Comparison of ENCODE assay signal across 8 mouse cellular contexts in genomic region chr13:47301070-47301469, GRCm38 (mm10).
DNase-seq lines count a peak whose midpoint lies in the region; ATAC-seq and TF ChIP-seq lines count a peak whose summit lies in the region.

No protein-coding gene starts in this region.

- ATAC-seq in cerebellum, adult (ENCODE audit: insufficient number of reproducible peaks, low FRiP score, low TSS enrichment): peak; percentile 15; the same call in 1 of the 2 replicates
- ATAC-seq in liver, embryonic 12.5 days: no peak
- 0 out of 2 replicates have a peak, but pooled peaks have one; percentile 41 for ATAC-seq in forebrain, embryonic 15.5 days (replicated peaks)
- ATAC-seq in neural tube, embryonic 15.5 days (ENCODE audit: low FRiP score): no peak
- ATAC-seq in granulocyte monocyte progenitor cell, adult 5-6 weeks (replicated peaks; ENCODE audit: poor library complexity, severe bottlenecking): no peak; the same call in 1 of the 2 replicates

- no peak overlapping the region for H3K4me3 ChIP-seq in liver, adult 2 months (ENCODE audit: insufficient read depth, low read depth, low read length)
- no peak overlapping the region for H3K4me3 ChIP-seq in liver, embryonic 12.5 days
- no peak overlapping the region for H3K4me3 ChIP-seq in forebrain, embryonic 15.5 days
- H3K4me3 ChIP-seq in neural tube, embryonic 15.5 days (replicated peaks): no peak overlapping the region

- no peaks in the 10 kb centered on the region for H3K4me1 ChIP-seq in liver, adult 2 months (ENCODE audit: control insufficient read depth, insufficient read depth, low read length)
- no peaks in the 10 kb centered on the region for H3K4me1 ChIP-seq in liver, embryonic 12.5 days
- 0 out of 2 replicates have a peak, but pooled peaks cover 7% of the 10 kb centered on the region for H3K4me1 ChIP-seq in forebrain, embryonic 15.5 days
- H3K4me1 ChIP-seq in neural tube, embryonic 15.5 days: peaks cover 5% of the 10 kb centered on the region; the same call in 1 of the 2 replicates

- H3K36me3 ChIP-seq in liver, adult 2 months (ENCODE audit: control insufficient read depth, insufficient read depth, low read length): no peaks in the 10 kb centered on the region
- H3K36me3 ChIP-seq in liver, embryonic 12.5 days: no peaks in the 10 kb centered on the region
- no peaks in the 10 kb centered on the region for H3K36me3 ChIP-seq in forebrain, embryonic 15.5 days
- H3K36me3 ChIP-seq in neural tube, embryonic 15.5 days: no peaks in the 10 kb centered on the region

- no peaks in the 10 kb centered on the region for H3K79me2 ChIP-seq in liver, adult 2 months (ENCODE audit: control insufficient read depth, insufficient read depth, low read length)

- H3K4me2 ChIP-seq in liver, embryonic 12.5 days: no peak overlapping the region
- no peak overlapping the region for H3K4me2 ChIP-seq in forebrain, embryonic 15.5 days (replicated peaks)
- H3K4me2 ChIP-seq in neural tube, embryonic 15.5 days: no peak overlapping the region

- TF ChIP-seq POLR2A in liver, adult 2 months (IDR thresholded peaks at IDR 0.05; ENCODE audit: extremely low read depth, insufficient read depth, low read length): no peak

- no peak overlapping the region for H3K9ac ChIP-seq in liver, adult 2 months (ENCODE audit: low read depth, low read length)
- H3K9ac ChIP-seq in liver, embryonic 12.5 days: no peak overlapping the region
- H3K9ac ChIP-seq in forebrain, embryonic 15.5 days (replicated peaks): no peak overlapping the region
- no peak overlapping the region for H3K9ac ChIP-seq in neural tube, embryonic 15.5 days (replicated peaks)

- H3K27ac ChIP-seq in liver, adult 2 months (replicated peaks; ENCODE audit: insufficient read depth, low read depth, low read length): no peak overlapping the region
- no peak overlapping the region for H3K27ac ChIP-seq in liver, embryonic 12.5 days
- H3K27ac ChIP-seq in forebrain, embryonic 15.5 days (replicated peaks): no peak overlapping the region
- peak overlapping the region; percentile 33; the same call in 1 of the 2 replicates for H3K27ac ChIP-seq in neural tube, embryonic 15.5 days (replicated peaks)

- H3K27me3 ChIP-seq in liver, adult 2 months (ENCODE audit: control insufficient read depth, insufficient read depth, low read length): no peaks in the 10 kb centered on the region
- H3K27me3 ChIP-seq in liver, embryonic 12.5 days (replicated peaks): no peaks in the 10 kb centered on the region; the same call in 1 of the 2 replicates
- H3K27me3 ChIP-seq in forebrain, embryonic 15.5 days: no peaks in the 10 kb centered on the region
- H3K27me3 ChIP-seq in neural tube, embryonic 15.5 days (replicated peaks): no peaks in the 10 kb centered on the region

- no peak for DNase-seq in cerebellum, postnatal 36 days
- peak; percentile 33 for DNase-seq in liver, adult 2 months (ENCODE audit: extremely low read depth, low read depth, low spot score)
- DNase-seq in testis, postnatal 14 days (ENCODE audit: low spot score): no peak

- no peak for TF ChIP-seq CTCF in liver, adult 2 months (IDR thresholded peaks at IDR 0.05; ENCODE audit: low read depth, low read length)

- WGBS in liver, adult 2 months: 62% methylated on average over 3 of the region's 3 CpGs
- WGBS in liver, embryonic 12.5 days (ENCODE audit: insufficient replicate concordance): 57% methylated on average over 3 of the region's 3 CpGs
- WGBS in forebrain, embryonic 15.5 days: 58% methylated on average over 3 of the region's 3 CpGs
- 58% methylated on average over 3 of the region's 3 CpGs for WGBS in neural tube, embryonic 15.5 days

- H3K9me3 ChIP-seq in liver, embryonic 12.5 days (replicated peaks): no peaks in the 10 kb centered on the region
- H3K9me3 ChIP-seq in forebrain, embryonic 15.5 days: 0 out of 2 replicates have a peak, but pooled peaks cover 3% of the 10 kb centered on the region
- no peaks in the 10 kb centered on the region for H3K9me3 ChIP-seq in neural tube, embryonic 15.5 days (replicated peaks)

Comparison
In these comparisons a context has a peak if more than half of its experiments do, and no peak if none do; other contexts are left out.
1. ATAC-seq: peak in cerebellum, adult (single experiment) and forebrain, embryonic 15.5 days (single experiment); none in liver, embryonic 12.5 days (single experiment), neural tube, embryonic 15.5 days (single experiment) and granulocyte monocyte progenitor cell, adult 5-6 weeks (single experiment).